Mouse (Mus musculus) limb, embryonic 14.5 days (tissue): ENCODE results near the gene Sema4g. TPM values are rescaled to one million over a fixed set of nuclear protein-coding genes. Genes with fewer than 3 reads are reported as not detected.

ENCODE experiments used
- ATAC-seq: fragments of 200-750 bp; cut with Nextera tagmentation; 2 replicates; pipeline ENCODE4 v1.8.0; 2017; ENCODE audit warnings: low read depth, moderate number of reproducible peaks, moderate TSS enrichment; ENCODE audit not compliant: low FRiP score
- DNase-seq: peaks from one replicate; pipeline ENCODE4 v3.0.0-alpha.2; 2015; ENCODE audit warnings: low spot score
- H3K27ac ChIP-seq: fragments of 300-500 bp; sonication (generic); replicated peaks from 2 replicates; pipeline ENCODE4 v1.5.1; 2014; ENCODE audit warnings: low read depth, mild to moderate bottlenecking, low read length, moderate library complexity, mixed read lengths
- H3K27me3 ChIP-seq: fragments of 300-500 bp; sonication (generic); 2 replicates; pipeline ENCODE4 v1.6.1; 2014; ENCODE audit warnings: low read length, mixed read lengths; ENCODE audit not compliant: control insufficient read depth, insufficient read depth
- H3K36me3 ChIP-seq: fragments of 300-500 bp; sonication (generic); 2 replicates; pipeline ENCODE4 v1.6.1; 2014; ENCODE audit warnings: mild to moderate bottlenecking, low read length, moderate library complexity, mixed read lengths; ENCODE audit not compliant: control insufficient read depth, insufficient read depth
- H3K4me1 ChIP-seq: fragments of 300-500 bp; sonication (generic); 2 replicates; pipeline ENCODE4 v1.6.1; 2014; ENCODE audit warnings: antibody characterized with exemption, low read length, mixed read lengths; ENCODE audit not compliant: control insufficient read depth, insufficient read depth
- H3K4me2 ChIP-seq: fragments of 300-500 bp; sonication (generic); replicated peaks from 2 replicates; pipeline ENCODE4 v1.6.1; 2014; ENCODE audit warnings: low read depth, mild to moderate bottlenecking, low read length, moderate library complexity; ENCODE audit not compliant: severe bottlenecking
- H3K4me3 ChIP-seq: fragments of 300-500 bp; sonication (generic); replicated peaks from 2 replicates; pipeline ENCODE4 v1.5.1; 2014; ENCODE audit warnings: low read length
- H3K9ac ChIP-seq: fragments of 300-500 bp; sonication (generic); 2 replicates; pipeline ENCODE4 v1.6.1; 2014; ENCODE audit warnings: mild to moderate bottlenecking, low read depth, low read length, moderate library complexity; ENCODE audit not compliant: severe bottlenecking
- H3K9me3 ChIP-seq: fragments of 300-500 bp; sonication (generic); 2 replicates; pipeline ENCODE4 v1.6.1; 2016; ENCODE audit warnings: low read length; ENCODE audit not compliant: control insufficient read depth
- POLR2A ChIP-seq: fragments of 200-500 bp; IDR thresholded peaks from 2 replicates; pipeline ENCODE4 v1.8.0; 2012; ENCODE audit warnings: inconsistent platforms, mild to moderate bottlenecking, moderate library complexity, borderline replicate concordance; ENCODE audit not compliant: insufficient read depth, insufficient read length; ENCODE audit errors: extremely low read depth
- WGBS: fragments of 180-500 bp; shearing (Covaris S2); extraction: QIAGEN DNeasy Blood & Tissue Kit; methylation state at CpG from one replicate; pipeline ENCODE4 v1.1.7; 2014; 5-methylcytosine and 5-hydroxymethylcytosine counted together
- polyA plus RNA-seq, 2 experiments: library from polyadenylated mRNA; depleted of rRNA in 1 of 2; stranded (reverse) in 1 of 2; unstranded in 1 of 2; fragments of >200 nt; fragmentation: Nextera tagmentation in 1 of 2; extraction: Ambion mirVana in 1 of 2; gene quantifications; 2 replicates each; pipeline versions ENCODE4 v1.2.1 to v1.2.3; 2012 to 2014

The Sema4g gene
- polyA plus RNA-seq, 2 experiments: 5.4 to 61.3 TPM

GRCm38 (mm10) chr19:44991031-44991430 lies 2.1 kb downstream of the Sema4g start:
- no peak overlapping the region for H3K9ac ChIP-seq
- H3K36me3 ChIP-seq: peaks cover 10% of the 10 kb centered on the region
- no peaks in the 10 kb centered on the region for H3K9me3 ChIP-seq
- DNase-seq: no peak
- no peak for ATAC-seq
- no peaks in the 10 kb centered on the region for H3K27me3 ChIP-seq
- H3K27ac ChIP-seq: no peak overlapping the region
- 77% methylated on average over 8 of the region's 8 CpGs for WGBS
- no peak overlapping the region for H3K4me2 ChIP-seq
- H3K4me3 ChIP-seq: no peak overlapping the region
- no peak for TF ChIP-seq POLR2A
- H3K4me1 ChIP-seq: peaks cover 16% of the 10 kb centered on the region; the same call in 1 of the 2 replicates

GRCm38 (mm10) chr19:44992246-44992645 lies 3.3 kb downstream of the Sema4g start:
- Histone ChIP-seq H3K27ac (no peak overlapping the region), H3K4me2 (no peak overlapping the region), H3K36me3 (peaks cover 18% of the 10 kb centered on the region), H3K4me3 (no peak overlapping the region), H3K9me3 (no peaks in the 10 kb centered on the region), H3K4me1 (peaks cover 16% of the 10 kb centered on the region; the same call in 1 of the 2 replicates), H3K27me3 (no peaks in the 10 kb centered on the region), H3K9ac (no peak overlapping the region)
- no peak for TF ChIP-seq POLR2A
- DNase-seq (no peak), ATAC-seq (no peak)
- WGBS: 43% methylated on average over 7 of the region's 7 CpGs

- Histone ChIP-seq H3K4me2 (no peak overlapping the region), H3K27me3 (no peaks in the 10 kb centered on the region), H3K9me3 (no peaks in the 10 kb centered on the region), H3K4me1 (peaks cover 16% of the 10 kb centered on the region; the same call in 1 of the 2 replicates), H3K4me3 (no peak overlapping the region), H3K9ac (no peak overlapping the region), H3K36me3 (peaks cover 20% of the 10 kb centered on the region), H3K27ac (no peak overlapping the region)
- TF ChIP-seq POLR2A: no peak
- no peak for ATAC-seq
- WGBS: 44% methylated on average over 6 of the region's 7 CpGs
- DNase-seq: no peak
These were observed 3.8 kb downstream of the Sema4g start for GRCm38 (mm10) chr19:44992712-44993111.

- ATAC-seq (no peak), DNase-seq (no peak)
These were observed 8.9 kb downstream of the Sema4g start for GRCm38 (mm10) chr19:44997786-44998185.

GRCm38 (mm10) chr19:44999647-45000046 lies 10.7 kb downstream of the Sema4g start:
- Histone ChIP-seq H3K4me3 (no peak overlapping the region), H3K4me1 (no peaks in the 10 kb centered on the region), H3K36me3 (peaks cover 70% of the 10 kb centered on the region), H3K4me2 (no peak overlapping the region), H3K27ac (no peak overlapping the region), H3K27me3 (no peaks in the 10 kb centered on the region), H3K9ac (no peak overlapping the region), H3K9me3 (no peaks in the 10 kb centered on the region)
- DNase-seq (no peak), ATAC-seq (no peak)
- TF ChIP-seq POLR2A: no peak
- 81% methylated on average over 8 of the region's 8 CpGs for whole genome bisulfite sequencing

More at GRCm38 (mm10) chr19:44997786-44998185, 8.9 kb downstream of the Sema4g start:
- Histone ChIP-seq H3K4me2 (no peak overlapping the region), H3K9me3 (no peaks in the 10 kb centered on the region), H3K4me3 (no peak overlapping the region), H3K9ac (no peak overlapping the region), H3K27ac (no peak overlapping the region), H3K4me1 (no peaks in the 10 kb centered on the region), H3K36me3 (peaks cover 55% of the 10 kb centered on the region), H3K27me3 (no peaks in the 10 kb centered on the region)
- TF ChIP-seq POLR2A: no peak
- WGBS: 75% methylated on average over 11 of the region's 11 CpGs

GRCm38 (mm10) chr19:45002301-45002700 lies 13.4 kb downstream of the Sema4g start:
- DNase-seq: no peak
- TF ChIP-seq POLR2A: no peak
- Histone ChIP-seq H3K4me1 (peaks cover 9% of the 10 kb centered on the region), H3K9me3 (no peaks in the 10 kb centered on the region), H3K27me3 (no peaks in the 10 kb centered on the region), H3K27ac (no peak overlapping the region), H3K9ac (no peak overlapping the region), H3K4me3 (no peak overlapping the region), H3K36me3 (peaks cover 63% of the 10 kb centered on the region), H3K4me2 (no peak overlapping the region)
- 57% methylated on average over 3 of the region's 3 CpGs for WGBS
- ATAC-seq: no peak
